Mouse (Mus musculus): ENCODE data around the gene 1700010B08Rik. TPM values are rescaled to one million over a fixed set of nuclear protein-coding genes. Genes with fewer than 3 reads are reported as not detected.
"Not testable (repeated sequence)": the region's sequence is repeated elsewhere in the genome, so short reads cannot be mapped to it uniquely, and the experiment has no call there.

Gene 1700010B08Rik
- not detected for total RNA-seq (2021)
- long read RNA-seq, experiment 1, result 0 reads
- long read RNA-seq, experiment 2, result 0 reads

- not testable (repeated sequence) for DNase-seq
Measured at GRCm38 (mm10) chr2:173719115-173719514, at the start of gene 1700010B08Rik. Gene 1700010B08Rik, plus strand, starts transcription at chr2:173719415.

GRCm38 (mm10) chr2:173672328-173672896 is 46.8 kb upstream of the 1700010B08Rik start:
- DNase-seq, result no peak

GRCm38 (mm10) chr2:173673469-173673868 is 45.7 kb upstream of the 1700010B08Rik start:
- DNase-seq, result no peak

GRCm38 (mm10) chr2:173678593-173678992 is 40.6 kb upstream of the 1700010B08Rik start:
- DNase-seq, result no peak

- DNase-seq, result no peak
Measured at GRCm38 (mm10) chr2:173679217-173679616, 40.0 kb upstream of the 1700010B08Rik start.

- DNase-seq, result no peak
Measured at GRCm38 (mm10) chr2:173680153-173680552, 39.1 kb upstream of the 1700010B08Rik start.

- no peak for DNase-seq
Measured at GRCm38 (mm10) chr2:173682773-173683172, 36.4 kb upstream of the 1700010B08Rik start.

GRCm38 (mm10) chr2:173685781-173686361 is 33.3 kb upstream of the 1700010B08Rik start:
- no peak for DNase-seq

- DNase-seq, result no peak
Measured at GRCm38 (mm10) chr2:173687363-173687762, 31.9 kb upstream of the 1700010B08Rik start.

GRCm38 (mm10) chr2:173689835-173690234 is 29.4 kb upstream of the 1700010B08Rik start:
- DNase-seq, result no peak

GRCm38 (mm10) chr2:173691748-173692147 is 27.5 kb upstream of the 1700010B08Rik start:
- no peak for DNase-seq

GRCm38 (mm10) chr2:173692693-173693092 is 26.5 kb upstream of the 1700010B08Rik start:
- peak; percentile 36 to 47 for DNase-seq

- no peak for DNase-seq
Measured at GRCm38 (mm10) chr2:173698850-173699249, 20.4 kb upstream of the 1700010B08Rik start.

- DNase-seq, result peak; percentile 26 to 46
Measured at GRCm38 (mm10) chr2:173702096-173702866, 16.9 kb upstream of the 1700010B08Rik start.

GRCm38 (mm10) chr2:173702867-173703237 is 16.4 kb upstream of the 1700010B08Rik start:
- DNase-seq, result no peak

- DNase-seq, result peak; percentile 34 to 36
Measured at GRCm38 (mm10) chr2:173705827-173706551, 13.2 kb upstream of the 1700010B08Rik start.

GRCm38 (mm10) chr2:173707626-173708025 is 11.6 kb upstream of the 1700010B08Rik start:
- DNase-seq, result not testable (repeated sequence)

GRCm38 (mm10) chr2:173710193-173710592 is 9.0 kb upstream of the 1700010B08Rik start:
- no peak for DNase-seq

GRCm38 (mm10) chr2:173712656-173713055 is 6.6 kb upstream of the 1700010B08Rik start:
- DNase-seq, result no peak

GRCm38 (mm10) chr2:173713241-173713640 is 6.0 kb upstream of the 1700010B08Rik start:
- DNase-seq, result no peak

- DNase-seq, result no peak
Measured at GRCm38 (mm10) chr2:173714620-173715218, 4.5 kb upstream of the 1700010B08Rik start.

- no peak for DNase-seq
Measured at GRCm38 (mm10) chr2:173716966-173717365, 2.2 kb upstream of the 1700010B08Rik start.
